Mouse (Mus musculus) heart, postnatal 14 days (tissue): ENCODE measurements around the gene Ahcy. TPM values are rescaled to one million over a fixed set of nuclear protein-coding genes. Genes with fewer than 3 reads are reported as not detected.
"Not testable (repeated sequence)": the region's sequence is repeated elsewhere in the genome, so short reads cannot be mapped to it uniquely, and the experiment has no call there.

Source experiments
- DNase-seq, 2 experiments: peaks; one replicate each; pipeline ENCODE4 v3.0.0; 2021 to 2022
- intact Hi-C: fragments of 180-260 bp; cut with DNase I; formaldehyde crosslinking; loops from one replicate; pipeline ENCODE4 v1.15.1; 2025
- long read RNA-seq, 2 experiments: library from polyadenylated mRNA; stranded (forward); transcript quantifications; one replicate each; pipeline ENCODE4 v2.0.0; 2021
- total RNA-seq, 2 experiments: library from RNA; stranded (reverse); gene quantifications; 2 replicates each; pipeline ENCODE4 v1.2.3; 2021

Gene Ahcy
- 10 to 100 TPM in 1 of 2 experiments, 1 to 10 TPM in 1; 8.8 to 11.3 TPM for total RNA-seq
- long read RNA-seq, experiment 1, transcript Ahcy-201 (10 exons, 2,543 nt): major isoform, 10 of 14 reads
- long read RNA-seq, experiment 1, partial matches to known transcripts: 4 of 14 reads
- long read RNA-seq, experiment 1, other reads (novel, unspliced or antisense): 0 of 14 reads
- long read RNA-seq, experiment 2, transcript Ahcy-201 (10 exons, 2,543 nt): major isoform, 8 of 10 reads
- long read RNA-seq, experiment 2, partial matches to known transcripts: 2 of 10 reads
- long read RNA-seq, experiment 2, other reads (novel, unspliced or antisense): 0 of 10 reads

DNA sequence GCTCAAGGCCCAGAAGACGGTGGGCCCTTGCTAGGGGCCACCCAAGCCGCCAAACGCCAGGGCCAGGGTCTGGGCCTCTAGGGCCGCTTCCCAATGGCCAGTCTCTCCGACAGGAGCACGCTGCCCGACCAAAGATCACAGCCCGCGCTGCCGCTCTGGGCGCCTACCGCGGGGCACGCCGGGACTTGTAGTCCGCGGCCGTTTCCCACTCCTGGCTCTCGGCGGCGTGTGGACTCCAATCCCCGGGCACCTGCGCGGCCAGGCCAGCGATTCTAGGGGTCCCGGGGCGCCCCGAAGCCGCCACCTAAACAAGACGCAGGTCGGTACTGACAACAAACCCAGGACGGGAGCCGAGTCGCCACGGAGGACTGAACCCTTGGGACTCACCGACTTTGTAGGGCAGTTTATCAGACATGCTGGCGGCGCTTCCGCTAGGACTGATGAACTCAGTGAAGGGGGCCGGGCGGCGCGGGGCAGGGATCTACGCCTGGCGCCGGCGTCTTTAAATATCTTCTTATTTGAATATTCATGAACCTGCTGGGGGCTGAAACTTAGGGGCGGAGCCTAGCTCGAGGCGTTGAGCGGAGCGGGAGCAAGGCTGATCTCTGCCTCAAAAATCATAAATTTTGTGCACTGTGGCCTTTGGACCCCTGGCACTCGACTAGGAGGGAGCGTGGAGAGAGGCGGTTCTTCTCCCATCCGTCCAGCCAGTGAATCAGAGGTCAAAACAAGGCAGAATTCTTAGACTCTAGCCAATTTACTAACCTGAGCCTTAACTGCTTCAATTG is at the start of gene Ahcy:
TSS of gene Ahcy (minus strand) at position 520 of the 788 bp plus-strand sequence.
- DNase-seq: peak; percentile 90
- intact Hi-C loops: no loop called here

DNA sequence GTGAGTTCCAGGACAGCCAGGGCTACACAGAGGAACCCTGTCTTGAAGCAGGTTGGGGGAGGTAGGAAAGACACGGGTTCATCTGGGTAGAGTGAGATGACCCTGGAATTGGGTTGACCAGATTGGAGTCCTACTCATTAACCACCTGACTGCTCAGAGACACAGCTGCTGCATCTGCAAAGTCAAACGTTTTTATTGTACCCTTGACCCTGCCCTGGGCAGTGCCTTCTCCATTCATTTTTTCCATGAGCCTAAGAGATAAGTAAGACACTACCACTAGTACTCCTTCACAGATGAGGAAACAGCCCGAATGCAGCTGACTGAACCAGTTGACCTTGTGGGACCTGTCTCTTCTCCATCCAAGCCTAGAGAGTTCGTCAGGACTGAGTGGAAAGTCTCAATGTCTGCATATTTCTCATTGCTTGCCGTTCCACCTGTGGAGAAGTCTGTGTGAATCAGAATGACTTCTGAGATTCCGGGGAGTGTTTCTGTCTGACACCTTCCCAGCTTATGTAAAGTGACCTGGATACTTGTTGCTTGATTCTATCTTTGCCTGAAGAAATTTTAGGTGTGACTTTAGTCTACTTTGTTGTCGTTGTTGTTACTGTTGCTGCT is 41.0 kb upstream of the Ahcy start:
- DNase-seq: no peak
- intact Hi-C loops: no loop called here

DNA sequence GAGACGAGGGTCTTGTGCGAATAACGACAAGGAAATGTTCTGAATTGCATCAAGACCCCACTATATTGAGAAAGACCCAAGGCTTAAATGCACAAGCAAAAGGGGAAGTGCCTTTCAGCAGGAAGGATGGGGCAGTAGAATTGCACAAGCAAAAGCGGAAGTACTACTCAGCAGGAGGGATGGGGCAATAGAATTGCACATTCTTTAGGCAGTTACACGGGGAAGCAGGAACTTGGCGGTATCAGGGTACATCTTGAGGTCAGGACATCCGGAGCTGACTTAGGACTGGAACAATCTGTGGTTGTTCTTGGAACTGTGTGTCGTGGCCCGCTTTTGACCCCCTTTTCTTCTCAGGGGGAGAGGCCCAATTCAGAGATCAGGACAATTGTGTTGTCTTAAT is 33.0 kb upstream of the Ahcy start:
- intact Hi-C loops, DNase-seq: not testable (repeated sequence)

DNA sequence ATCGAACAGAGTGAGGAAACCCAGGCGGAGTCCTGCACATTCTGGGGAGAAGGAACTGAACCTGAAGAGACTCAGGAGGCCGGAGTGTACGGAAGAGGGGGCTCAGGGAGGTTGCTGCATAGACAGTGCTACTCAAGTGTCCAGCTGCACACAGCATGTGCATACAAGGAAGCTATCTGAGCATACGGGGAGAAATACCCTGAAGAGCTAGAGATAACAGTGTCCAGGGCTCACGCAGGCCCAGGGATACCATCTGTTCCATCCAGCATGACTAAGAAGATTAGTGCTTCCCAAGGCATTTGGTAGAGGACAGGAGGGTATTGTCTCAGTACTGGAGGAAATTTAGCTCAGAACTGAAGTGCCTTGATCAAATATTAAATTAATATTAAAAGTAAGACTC is 29.3 kb upstream of the Ahcy start:
- DNase-seq: no peak
- intact Hi-C loops: no loop called here

DNA sequence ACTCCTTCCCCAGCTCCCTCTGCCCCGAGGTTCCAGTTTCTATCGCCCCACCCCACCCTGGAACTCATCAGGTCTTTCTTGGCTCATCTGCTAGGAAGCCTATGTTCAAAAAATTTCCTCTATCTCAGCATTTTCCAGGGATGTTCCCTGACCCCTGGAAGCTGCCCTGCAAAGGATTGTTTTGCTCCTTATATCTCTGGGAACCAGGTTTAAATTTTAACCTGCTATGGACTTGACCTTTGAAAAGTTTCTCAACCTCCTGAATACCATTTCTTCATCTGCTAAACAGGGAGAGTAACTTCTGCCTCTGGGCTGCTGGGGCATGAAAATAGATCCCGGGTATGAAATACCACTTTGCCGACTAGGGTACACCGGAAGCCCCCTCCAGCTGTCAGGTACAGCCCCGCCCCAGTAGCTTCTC is 27.5 kb upstream of the Ahcy start:
- intact Hi-C loops: no loop called here
- no peak for DNase-seq

DNA sequence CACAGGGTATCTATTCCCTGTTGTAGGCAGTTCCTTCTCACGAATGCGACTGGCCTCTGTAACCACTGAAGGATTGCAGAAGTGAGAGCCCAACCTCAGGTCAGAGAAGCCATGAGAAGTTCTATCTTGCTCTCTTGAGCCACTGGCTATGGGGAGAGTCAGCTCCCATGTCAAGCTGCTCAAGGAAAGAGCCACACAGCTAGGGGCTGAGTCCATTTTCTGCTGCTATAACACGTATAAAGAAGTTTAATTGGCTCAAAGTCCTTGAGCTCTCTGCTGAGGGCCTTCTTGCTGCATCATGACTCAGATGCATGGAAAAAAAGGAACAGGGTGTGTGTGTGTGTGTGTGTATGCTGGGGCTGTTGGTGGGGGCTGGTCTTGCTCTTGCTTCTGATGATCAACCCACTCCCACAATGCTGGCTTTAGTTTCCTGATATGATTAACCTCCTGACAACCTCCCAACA is 26.5 kb upstream of the Ahcy start:
- DNase-seq: no peak
- intact Hi-C loops: no loop called here

DNA sequence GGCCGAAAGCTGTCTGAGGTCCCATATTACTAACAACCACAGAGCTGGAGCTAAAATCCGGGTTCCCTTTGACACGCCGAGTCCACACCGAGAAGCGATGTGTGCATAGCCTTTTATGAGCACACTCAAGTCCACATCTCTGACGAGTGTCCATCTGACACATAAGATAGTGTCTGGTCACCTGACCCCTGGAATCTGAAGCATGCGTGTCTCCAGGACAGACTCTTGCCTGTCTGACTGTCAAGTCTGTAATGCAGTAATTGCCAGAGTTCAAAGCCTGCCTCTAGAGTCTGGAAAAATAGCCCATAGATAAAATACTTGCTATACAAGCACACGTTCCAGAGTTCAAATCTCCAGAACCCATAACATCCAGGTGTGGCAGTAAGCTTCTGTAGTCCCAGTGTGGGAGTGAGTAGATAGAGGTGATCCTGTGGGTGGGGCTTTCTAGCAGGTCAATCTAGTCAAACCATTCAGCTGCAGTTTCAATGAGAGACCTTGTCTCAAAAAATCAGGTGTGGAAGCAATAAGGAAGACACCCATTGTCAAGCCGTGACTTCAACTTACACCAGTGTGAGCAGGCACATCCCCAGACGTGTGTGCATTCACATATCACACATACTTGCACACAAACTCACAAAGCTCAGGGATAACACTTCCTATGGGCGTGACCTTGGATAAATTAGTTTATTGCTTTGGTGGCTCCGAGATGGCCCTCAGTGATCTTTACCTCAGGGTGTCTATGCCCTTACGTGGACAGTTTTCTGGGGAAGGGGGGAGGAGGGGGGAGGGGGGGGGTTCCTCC is 25.9 kb upstream of the Ahcy start:
- intact Hi-C loops: no loop called here
- no peak for DNase-seq

DNA sequence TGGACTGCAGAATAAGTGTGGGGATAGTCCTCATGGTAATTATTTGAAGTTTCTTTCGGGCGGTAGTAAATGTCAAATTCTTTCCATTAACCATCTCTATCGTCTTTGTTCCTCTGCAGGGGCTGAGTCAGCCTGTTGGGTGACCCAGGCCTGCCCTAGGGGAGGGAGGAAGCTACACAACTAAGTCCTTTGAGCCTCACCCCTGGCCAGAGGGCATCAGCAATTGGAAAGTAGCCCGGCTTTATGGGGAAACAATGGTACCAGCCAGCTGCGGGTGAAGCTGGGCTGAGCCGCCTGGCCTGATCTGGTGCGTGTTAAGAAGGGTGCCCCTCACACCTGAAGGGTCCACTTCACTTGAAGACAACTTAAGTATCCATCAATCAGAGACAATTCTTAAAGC is 25.1 kb upstream of the Ahcy start:
- peak; percentile 12 to 23 for DNase-seq
- intact Hi-C loops: no loop called here

DNA sequence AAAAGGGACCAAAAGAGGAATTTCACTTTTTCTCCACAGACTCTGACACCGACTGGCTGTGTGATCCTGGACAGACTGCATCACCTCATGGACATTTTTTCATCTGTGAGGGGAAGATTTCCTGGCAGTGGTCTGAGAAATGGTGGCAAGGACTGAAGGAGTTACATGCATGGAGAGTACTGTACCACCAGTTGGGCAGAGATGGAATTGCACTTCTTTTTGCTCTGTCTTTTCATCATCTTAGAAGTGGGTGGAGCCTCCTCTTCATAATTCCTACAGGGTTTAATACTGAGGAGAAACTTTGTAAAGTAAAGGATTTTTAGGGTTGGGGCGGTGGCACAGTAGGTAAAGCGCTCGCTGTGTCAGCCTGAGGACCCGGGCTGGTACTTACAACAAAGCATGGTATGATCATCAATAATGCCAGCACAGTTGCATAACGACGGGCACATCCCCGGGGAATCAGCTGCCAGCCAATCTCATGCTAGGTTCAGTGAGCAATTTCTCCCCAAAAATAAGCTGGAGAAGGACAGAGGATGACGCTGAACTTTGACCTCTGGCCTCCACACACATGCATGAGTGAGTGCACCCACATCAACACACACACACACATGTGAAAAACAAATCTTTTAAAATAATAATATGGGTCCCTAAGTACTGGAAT is 24.6 kb upstream of the Ahcy start:
- intact Hi-C loops: no loop called here
- DNase-seq: no peak

DNA sequence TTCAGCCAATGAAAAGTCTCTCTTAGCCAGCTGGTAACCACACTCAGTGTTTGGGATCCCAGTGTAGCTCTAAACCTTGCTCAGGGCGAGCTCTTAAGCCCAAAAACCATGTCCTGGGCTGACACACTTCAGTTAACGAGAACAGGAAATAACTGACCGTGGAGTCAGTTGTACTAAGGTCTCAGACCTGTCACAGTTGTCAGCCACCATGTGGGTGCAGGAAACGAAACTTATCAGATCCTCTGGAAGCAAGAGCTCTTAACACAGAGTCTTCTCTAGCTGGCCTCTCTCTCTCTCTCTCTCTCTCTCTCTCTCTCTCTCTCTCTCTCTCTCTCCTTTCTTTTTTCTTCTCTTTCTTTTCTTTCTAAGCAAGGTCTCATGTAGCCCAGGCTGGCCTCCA is 19.1 kb upstream of the Ahcy start:
- intact Hi-C loops: no loop called here
- DNase-seq: no peak

DNA sequence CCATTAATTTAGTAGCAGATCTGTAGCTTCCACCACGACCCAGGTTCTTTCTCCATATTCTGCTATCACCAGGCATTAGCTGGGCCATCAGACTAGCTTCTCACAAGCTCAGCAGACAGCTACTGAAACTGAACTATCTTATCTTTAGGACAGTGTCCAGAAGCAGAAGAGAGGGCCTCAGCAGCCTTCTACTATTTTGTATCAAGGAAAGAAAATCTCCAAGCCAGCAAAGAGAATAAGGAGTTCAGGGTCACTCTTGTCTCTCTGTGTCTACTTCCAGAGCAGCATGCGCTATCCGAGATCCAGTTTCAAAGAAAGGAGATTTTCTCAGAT is 17.4 kb upstream of the Ahcy start:
- intact Hi-C loops: no loop called here

DNA sequence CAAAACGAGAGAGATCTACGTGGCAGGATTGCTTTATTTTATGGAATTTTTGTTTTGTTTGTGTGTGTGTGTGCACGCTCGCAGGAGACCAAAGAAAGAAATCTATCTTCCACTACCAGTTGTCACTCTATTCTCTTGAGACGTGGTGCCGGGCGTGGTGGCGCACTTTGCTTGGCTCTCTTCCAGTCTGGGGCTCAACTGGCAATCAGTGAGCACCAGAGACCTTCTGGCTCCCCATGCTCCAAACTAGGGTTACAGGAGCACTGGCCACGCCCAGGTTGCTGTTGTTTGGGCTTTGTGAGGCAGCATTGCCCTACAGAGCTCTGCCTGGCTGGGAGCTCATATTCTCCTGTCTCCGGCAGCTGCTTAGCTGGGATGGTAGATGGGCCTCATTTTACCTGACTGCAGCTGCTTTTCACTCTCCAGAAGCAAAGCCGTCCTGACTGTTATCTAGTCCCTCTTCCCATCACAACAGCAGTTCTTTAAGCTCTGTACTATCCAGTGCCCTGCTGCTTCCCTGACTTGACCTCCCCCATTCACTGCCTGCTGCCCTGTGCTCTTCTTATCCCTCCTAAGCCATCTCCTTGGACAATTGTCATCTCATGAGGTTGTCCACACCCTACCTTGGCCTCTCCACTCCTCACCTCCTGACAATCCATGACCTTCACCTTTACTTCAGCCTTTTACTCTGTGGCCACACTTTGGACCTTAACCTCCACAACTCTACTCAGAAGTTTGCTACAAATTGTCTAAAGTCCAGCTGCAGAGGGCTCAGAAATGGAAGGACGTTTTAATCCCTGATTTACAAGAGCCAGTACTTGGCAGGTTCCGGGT is 16.8 kb upstream of the Ahcy start:
- intact Hi-C loops: no loop called here

More for the DNA sequence above, 17.4 kb upstream of the Ahcy start:
- no peak for DNase-seq

DNA sequence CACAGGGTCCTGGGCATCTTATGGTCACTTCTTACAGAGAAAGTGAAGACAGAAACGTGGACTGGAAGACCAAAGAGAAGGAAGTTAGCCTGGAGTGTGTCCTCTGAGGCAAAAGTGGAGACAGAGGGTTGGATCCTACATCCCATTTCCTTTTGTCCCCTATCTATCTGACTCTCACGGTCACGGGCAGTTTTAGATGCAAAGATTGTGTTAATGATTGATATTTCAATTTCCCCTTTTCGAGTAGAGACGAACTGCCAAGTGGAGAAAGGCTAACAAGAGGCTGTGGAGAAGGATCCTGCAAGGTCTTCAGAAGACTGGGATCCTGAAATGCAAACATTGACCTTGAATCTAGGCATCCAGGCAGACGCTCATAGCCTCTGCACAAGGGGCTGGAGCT is 14.0 kb upstream of the Ahcy start:
- DNase-seq: no peak
- intact Hi-C loops: no loop called here

More for the DNA sequence above, 16.8 kb upstream of the Ahcy start:
- no peak for DNase-seq

DNA sequence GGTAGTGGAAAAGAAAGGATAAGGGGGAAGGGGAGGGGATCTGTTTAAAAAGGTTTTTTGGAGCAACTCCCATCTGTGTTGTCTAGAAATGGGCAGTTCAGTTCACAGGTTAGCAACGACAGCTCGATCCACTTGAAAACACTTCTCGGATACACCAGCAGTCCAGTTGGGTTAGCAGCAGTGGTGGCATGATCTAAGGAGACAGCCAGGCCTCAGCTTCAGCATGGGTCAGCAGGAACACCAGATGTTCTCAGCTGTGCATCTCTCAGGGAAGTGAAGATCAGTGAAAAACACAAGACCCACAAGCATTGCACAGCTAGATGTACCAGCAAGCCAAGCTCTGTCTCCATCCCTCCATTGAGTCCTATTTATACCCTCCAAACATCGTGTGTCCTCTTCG is 12.0 kb upstream of the Ahcy start:
- intact Hi-C loops: no loop called here
- no peak for DNase-seq

DNA sequence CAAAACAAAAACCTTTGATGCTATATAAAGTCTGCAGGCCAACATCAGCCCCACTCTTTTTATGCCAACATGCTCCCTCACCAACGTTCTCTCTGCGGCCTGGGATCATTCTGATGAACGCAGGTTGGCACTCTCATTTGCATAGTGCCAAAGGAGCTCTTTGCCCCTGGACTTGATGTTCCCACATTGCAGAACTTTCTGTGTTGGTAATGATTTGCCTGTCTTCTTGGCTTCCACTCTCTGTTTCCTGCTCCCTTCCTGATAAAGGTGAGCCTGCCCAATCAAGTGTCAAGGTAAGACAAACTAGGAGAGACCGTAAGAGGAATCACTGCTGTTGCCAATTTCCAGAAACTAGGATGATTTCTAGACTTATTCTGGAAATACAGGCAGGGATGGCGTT is 10.2 kb upstream of the Ahcy start:
- no peak for DNase-seq
- intact Hi-C loops: loop anchor here (5.0 kb wide), 2 partner anchors 88 to 108 kb away; no protein-coding TSS in a partner anchor

DNA sequence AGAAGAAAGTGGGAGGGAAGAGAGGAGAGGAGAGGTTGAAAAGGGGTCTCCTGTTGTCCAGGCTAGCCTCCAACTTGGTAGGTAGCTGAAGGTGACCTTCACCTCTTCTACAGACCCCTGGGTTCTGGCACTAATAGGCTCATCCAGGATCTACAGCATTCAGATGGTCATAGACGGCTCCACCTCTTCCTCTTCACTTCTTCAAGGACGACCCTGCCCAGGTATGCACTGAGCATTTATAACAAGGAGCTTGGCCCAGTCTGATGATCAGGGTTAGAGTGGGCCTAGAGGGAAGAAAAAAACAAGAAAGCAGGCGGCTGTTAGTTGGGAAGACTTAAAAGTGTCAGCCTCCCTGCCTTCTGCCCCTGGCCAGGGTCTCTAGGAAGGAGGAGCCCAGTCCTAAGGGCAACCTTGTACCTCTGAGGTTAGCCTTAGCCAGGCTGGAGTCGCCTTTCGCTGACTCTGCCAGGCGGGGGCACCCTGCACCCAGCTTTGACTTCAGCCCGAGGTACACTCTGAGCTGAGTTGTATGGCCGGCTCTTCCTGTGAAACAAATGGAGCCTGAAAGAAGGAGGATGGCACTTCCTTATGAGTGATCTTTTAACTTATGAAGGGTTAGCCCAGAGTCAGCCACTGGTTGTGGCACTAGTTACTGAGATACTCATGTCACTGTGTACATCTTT is 8.0 kb upstream of the Ahcy start:
- intact Hi-C loops: loop anchor here (5.0 kb wide), 2 partner anchors 90 to 110 kb away; no protein-coding TSS in a partner anchor
- peak; percentile 70 to 77 for DNase-seq

DNA sequence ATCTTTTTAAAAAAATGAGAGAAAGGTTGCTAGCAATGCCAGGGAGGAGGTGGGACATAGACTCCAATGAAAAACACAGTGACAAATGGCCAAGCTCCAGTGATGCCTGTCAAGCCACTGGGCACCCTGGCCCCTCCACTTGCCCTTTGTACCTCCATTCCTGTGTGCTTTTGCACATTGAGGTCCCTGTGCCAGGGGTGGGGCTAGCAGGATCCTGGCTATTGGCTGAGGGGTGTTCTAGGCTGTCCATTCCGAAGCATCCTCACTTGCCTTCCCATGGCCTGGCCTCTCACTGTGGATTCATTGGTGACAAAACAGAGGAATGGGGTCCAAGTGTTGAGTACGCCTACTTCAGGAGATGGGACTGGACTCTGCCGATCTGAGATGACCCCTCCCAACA is 6.8 kb upstream of the Ahcy start:
- intact Hi-C loops: loop anchor here (5.0 kb wide), 2 partner anchors 91 to 111 kb away; no protein-coding TSS in a partner anchor

DNA sequence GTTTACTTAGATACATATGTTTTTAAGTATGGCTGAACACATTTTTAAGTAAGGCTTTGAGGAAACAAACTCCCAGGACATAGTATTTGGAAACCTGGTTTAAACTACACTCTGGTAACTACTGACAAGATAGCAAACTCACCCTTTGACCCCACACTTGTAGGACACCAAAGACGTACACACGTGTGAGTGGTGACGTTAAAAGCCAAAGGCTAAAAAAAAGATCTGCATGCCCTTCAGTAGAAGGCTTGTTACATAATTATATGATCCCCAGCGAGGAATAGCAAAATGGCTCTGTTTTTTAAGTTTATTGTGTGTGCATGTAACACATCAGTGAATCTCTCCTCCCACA is 5.9 kb upstream of the Ahcy start:
- intact Hi-C loops: loop anchor here (5.0 kb wide), 2 partner anchors 92 to 112 kb away; no protein-coding TSS in a partner anchor
- no peak for DNase-seq

More for the DNA sequence above, 6.8 kb upstream of the Ahcy start:
- no peak for DNase-seq
